Mouse (Mus musculus): ENCODE measurements at regions not wholly inside any gene's neighbourhood (a gene's known extent, or its start where the extent isn't known, plus 50 kb on each side); places are given as distances from the start of the nearest gene placed in this dataset.
A peak's percentile ranks its signal among the peaks of the same experiment; 100 is the strongest.

GRCm38 (mm10) chr17:4907181-4907752 is 86.9 kb upstream of the Arid1b start:
- peak; percentile 56 to 70 for DNase-seq
- intact Hi-C loops (cut with DNase I), result no loop called here

GRCm38 (mm10) chr17:4907841-4908571 is 86.1 kb upstream of the Arid1b start:
- intact Hi-C loops (cut with DNase I), result loop anchor here (1.0 to 2.0 kb wide), 3 partner anchors 86 to 281 kb away; partner anchors contain the start of gene Arid1b
- peak; percentile 97 for DNase-seq

GRCm38 (mm10) chr17:4908572-4908965 is 85.6 kb upstream of the Arid1b start:
- intact Hi-C loops (cut with DNase I), result loop anchor here (1.0 to 2.0 kb wide), 3 partner anchors 86 to 280 kb away; partner anchors contain the start of gene Arid1b
- no peak for DNase-seq

- DNase-seq, result no peak
- intact Hi-C loops (cut with DNase I), result no loop called here
These were observed 84.0 kb upstream of the Arid1b start for GRCm38 (mm10) chr17:4910182-4910581.

GRCm38 (mm10) chr17:4913001-4913400 is 81.1 kb upstream of the Arid1b start:
- no peak for DNase-seq
- intact Hi-C loops (cut with DNase I), result no loop called here

GRCm38 (mm10) chr17:4919866-4920495 is 74.2 kb upstream of the Arid1b start:
- intact Hi-C loops (cut with DNase I), result no loop called here
- DNase-seq, result no peak

- no peak for DNase-seq
These were observed 73.0 kb upstream of the Arid1b start for GRCm38 (mm10) chr17:4921121-4921520.

GRCm38 (mm10) chr17:4928631-4929030 is 65.5 kb upstream of the Arid1b start:
- DNase-seq, result no peak
- intact Hi-C loops (cut with DNase I), result no loop called here

More at GRCm38 (mm10) chr17:4921121-4921520, 73.0 kb upstream of the Arid1b start:
- intact Hi-C loops (cut with DNase I), result no loop called here

GRCm38 (mm10) chr17:4935268-4935667 is 58.9 kb upstream of the Arid1b start:
- DNase-seq, result no peak
- intact Hi-C loops (cut with DNase I), result no loop called here

- intact Hi-C loops (cut with DNase I), result no loop called here
- DNase-seq, result no peak
These were observed 53.5 kb upstream of the Arid1b start for GRCm38 (mm10) chr17:4940589-4940988.

GRCm38 (mm10) chr17:4941286-4941800 is 52.8 kb upstream of the Arid1b start:
- DNase-seq, result no peak
- intact Hi-C loops (cut with DNase I), result no loop called here

GRCm38 (mm10) chr17:4942868-4943267 is 51.3 kb upstream of the Arid1b start:
- intact Hi-C loops (cut with DNase I), result no loop called here
- no peak for DNase-seq
